Mouse (Mus musculus) granulocyte monocyte progenitor cell, adult 5-6 weeks (primary cell): ENCODE data around the gene Tmem106a. TPM values are rescaled to one million over a fixed set of nuclear protein-coding genes. Genes with fewer than 3 reads are reported as not detected.
"Not testable (repeated sequence)": the region's sequence is repeated elsewhere in the genome, so short reads cannot be mapped to it uniquely, and the experiment has no call there.

Experiments
- ATAC-seq: replicated peaks from 2 replicates; pipeline ENCODE4 v1.8.0; 2016; ENCODE audit warnings: mild to moderate bottlenecking, moderate TSS enrichment, inconsistent platforms; ENCODE audit not compliant: poor library complexity, severe bottlenecking
- total RNA-seq, 2 experiments: library from RNA; stranded (forward) in 1 of 2; stranded (reverse) in 1 of 2; fragments of 200-712, 200-1000 nt in 1 of 2; fragments of >200 nt in 1 of 2; fragmentation: Nextera tagmentation in 1 of 2; gene quantifications; 2 replicates each; pipeline ENCODE4 v1.2.3; 2014 to 2017

Tmem106a gene
- total RNA-seq (2014; fragmentation: Nextera tagmentation): 4.3 and 6.3 TPM in 2 replicates
- total RNA-seq (2017): 0.78 and 1.4 TPM in 2 replicates

DNA sequence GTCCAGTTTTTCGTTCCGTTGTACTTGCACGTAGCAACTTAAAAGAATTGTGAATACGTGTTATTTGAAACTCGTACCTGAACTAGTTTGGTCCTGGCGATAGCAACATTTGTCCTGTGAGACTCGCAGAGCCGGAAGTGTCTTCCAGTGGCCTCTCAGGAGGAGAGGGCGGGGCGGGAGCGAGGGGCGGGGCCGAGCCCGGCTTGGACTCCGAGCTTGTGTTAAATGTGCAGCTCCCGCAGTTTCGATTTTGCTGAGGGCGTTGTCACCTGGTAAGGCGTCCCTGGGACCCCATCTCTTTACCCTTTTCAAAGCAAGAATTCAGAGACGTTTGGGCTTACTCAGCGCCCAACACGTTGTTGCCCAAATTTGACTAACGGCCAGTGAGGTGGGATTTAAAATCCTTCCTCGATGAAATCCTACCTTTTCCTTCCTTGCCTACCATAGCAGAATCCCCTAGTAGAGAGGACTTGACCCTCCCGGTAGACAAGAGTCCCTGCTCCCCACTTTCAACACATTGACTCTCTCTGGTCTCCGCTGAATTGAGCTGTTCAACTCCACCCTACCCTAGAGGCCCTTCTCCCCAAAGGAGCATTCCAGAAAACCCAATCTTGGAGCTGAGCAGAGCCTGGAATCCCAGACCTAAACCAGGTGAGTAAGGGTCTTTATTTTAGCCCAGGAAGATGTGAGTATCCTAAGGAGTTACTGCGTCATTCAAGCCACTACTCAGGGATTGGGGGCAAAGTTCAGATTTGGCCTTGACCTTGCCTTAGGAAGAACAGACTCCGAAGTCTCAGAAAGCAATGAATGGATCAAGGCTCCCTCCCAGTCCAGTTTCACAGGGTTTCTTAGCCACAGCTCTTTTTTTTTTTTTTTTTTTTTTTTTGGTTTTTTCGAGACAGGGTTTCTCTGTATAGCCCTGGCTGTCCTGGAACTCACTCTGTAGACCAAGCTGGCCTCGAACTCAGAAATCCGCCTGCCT lies at the start of gene Tmem106a:
Tmem106a (plus strand) TSS at position 189 of the 982 bp plus-strand sequence.
- ATAC-seq: peak; percentile 62

DNA sequence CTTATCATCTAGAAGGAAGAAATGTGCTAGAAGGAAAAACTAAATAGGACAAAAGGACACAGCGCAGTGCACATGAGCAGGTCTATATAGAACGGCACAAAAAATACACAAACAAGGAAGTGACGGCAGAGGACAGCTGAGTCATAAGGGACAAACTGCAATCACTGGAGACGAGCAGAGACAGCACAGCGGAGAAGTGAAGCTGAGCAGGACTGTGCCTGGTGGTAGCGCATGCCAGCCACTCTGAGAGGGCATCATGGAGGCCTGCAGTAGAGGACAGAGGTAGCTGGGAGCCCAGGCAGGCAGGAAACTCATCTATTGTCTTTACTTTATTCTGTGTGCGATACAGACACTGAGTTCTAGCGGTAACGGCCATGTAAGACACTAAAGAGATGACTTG lies 38.5 kb upstream of the Tmem106a start:
- peak; percentile 48; the same call in 1 of the 2 replicates for ATAC-seq

DNA sequence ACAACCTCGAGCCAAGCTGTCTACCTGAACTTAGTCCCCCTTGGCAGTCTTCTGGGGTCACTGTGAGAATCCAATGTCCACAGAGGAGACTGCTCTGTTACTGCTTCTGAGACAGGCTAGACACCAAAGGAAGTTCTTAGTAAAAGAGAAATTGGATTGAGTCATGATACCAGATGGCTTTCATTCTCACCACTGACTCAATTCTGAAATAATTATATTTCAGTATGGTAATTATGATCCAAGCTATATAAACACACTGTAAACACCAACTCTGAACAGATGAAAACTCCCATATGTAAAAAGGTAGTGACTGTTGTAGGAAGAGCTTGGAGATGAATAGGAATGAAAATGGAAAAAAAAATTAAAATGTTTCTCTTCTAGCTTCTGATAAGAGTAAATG lies 37.9 kb upstream of the Tmem106a start:
- ATAC-seq: no peak

GRCm38 (mm10) chr11:101548526-101548925 lies 33.5 kb upstream of the Tmem106a start:
- no peak for ATAC-seq

DNA sequence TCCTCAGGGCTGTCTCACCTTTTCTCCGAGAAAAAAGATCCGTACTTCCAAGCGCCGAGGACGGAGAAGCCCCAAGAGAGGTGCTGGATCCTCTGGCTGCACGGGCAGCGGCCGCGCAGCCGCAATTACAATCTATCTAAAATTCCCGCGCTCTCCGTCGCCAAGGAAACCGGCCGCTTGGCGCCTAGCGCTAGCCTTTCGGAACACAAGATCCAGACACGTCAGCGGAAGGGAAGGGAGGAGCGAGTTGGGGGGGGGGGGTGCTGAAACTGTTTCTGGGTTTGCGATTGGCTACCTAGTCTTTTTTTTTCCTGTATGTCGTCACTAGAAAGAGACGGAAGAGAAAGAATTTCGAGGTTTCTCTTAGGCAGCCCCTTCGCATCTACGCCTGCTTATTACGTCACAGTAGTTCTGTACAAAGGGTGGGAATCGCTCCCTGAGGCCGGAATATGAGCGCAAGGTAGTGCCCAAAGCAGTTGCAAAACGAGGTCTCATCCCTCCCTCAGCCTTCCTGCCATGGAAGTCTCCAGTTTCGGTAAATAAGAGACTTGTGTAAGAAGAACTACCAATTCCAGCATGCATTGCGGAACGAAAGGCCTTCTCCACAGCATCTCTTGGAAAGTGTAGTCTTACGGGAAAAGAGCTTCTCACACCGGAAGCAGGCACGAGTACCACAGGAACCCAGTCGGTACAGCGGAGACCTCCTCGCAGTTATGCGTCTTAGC lies 30.1 kb upstream of the Tmem106a start, which contains the start of the genes Brca1 and Nbr1:
Brca1 (minus strand) TSS at position 205 of the 725 bp plus-strand sequence.
Nbr1 (plus strand) TSS at position 399 of the 725 bp plus-strand sequence.
- peak; percentile 75 for ATAC-seq

DNA sequence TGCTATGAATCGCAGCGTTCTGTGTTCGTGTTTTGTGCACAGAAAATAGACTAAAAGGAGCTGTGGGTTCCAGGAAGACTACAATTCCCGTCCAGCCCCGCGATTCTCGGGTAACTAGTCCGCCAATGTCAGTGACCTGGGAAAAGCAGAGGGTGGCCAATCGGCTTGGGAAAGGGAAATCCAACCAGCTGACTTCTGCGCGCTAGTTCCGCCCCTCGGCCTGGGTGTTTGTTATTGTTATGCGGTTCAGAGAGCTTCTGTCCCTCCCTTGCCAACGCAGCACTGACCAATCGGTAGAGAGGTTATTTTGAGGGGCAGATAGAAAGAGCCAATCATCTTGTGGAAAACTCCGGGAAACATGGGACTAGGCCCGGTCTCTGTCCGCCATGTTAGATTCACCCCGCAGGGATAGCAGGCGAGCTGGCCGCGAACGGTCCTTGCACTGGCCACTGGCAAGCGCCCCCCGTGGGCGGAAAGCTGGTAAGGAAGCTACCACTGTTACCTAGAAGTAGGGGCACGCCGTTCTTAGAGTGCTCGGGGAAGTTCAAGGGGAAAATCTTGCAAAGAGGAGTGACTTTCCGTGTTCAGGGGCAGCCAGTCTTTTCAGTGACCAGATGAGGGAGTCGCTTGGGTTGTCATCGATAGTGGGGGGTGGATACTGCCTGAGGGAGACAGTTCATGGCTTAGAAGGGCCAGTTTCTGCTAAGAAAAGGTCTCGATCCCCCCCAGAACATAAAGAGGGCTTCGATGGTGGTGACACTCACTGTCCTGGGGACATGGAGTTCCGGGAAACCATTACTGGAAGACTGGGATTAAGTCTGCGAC lies 29.4 kb upstream of the Tmem106a start:
- peak; percentile 82 for ATAC-seq

GRCm38 (mm10) chr11:101553354-101553930 lies 28.6 kb upstream of the Tmem106a start:
- ATAC-seq: no peak

GRCm38 (mm10) chr11:101556541-101556940 lies 25.5 kb upstream of the Tmem106a start:
- ATAC-seq: no peak

DNA sequence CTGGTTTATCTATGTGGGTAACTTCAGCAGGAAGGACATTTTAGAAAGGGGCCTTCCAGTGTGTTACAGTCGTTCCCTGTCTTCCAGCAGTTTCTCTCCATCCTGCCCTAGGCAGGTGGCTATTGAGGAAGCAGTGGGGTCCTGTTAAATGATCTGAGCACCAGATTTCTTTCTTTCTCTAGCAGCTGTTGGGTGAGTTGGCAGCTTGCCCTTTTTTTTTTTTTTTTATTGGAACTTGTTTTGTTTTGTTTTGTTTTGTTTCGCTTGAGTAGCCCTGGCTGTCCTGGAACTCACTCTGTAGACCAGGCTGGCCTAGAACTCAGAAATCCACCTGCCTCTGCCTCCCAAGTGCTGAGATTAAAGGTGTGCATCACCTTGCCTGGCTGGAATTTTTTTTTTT lies 25.1 kb upstream of the Tmem106a start:
- ATAC-seq: no peak

GRCm38 (mm10) chr11:101562391-101562790 lies 19.7 kb upstream of the Tmem106a start:
- peak; percentile 85 for ATAC-seq

DNA sequence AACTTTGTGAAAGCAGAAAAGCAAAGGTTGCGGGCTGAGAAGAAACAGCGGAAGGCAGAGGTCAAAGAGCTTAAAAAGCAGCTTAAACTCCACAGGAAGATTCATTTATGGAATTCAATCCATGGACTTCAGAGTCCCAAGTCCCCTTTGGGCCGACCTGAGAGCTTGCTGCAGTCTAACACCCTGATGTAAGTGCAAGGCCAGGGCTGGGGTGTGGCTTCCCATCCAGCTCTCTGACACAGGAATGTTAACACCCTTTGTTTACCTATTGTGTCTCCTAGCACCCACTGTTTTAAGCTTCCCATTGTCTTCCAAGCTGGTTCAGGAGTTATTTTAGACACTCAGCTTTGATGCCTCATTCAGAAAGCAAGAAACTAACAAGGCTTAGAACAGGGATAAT lies 13.6 kb upstream of the Tmem106a start:
- no peak for ATAC-seq

GRCm38 (mm10) chr11:101576116-101576515 lies 5.9 kb upstream of the Tmem106a start:
- no peak for ATAC-seq

- peak; percentile 62; the same call in 1 of the 2 replicates for ATAC-seq
These were observed 819 bp upstream of the Tmem106a start for GRCm38 (mm10) chr11:101581081-101581764.

- no peak for ATAC-seq
These were observed 1.2 kb downstream of the Tmem106a start for GRCm38 (mm10) chr11:101583205-101583604.

GRCm38 (mm10) chr11:101585031-101585430 lies 3.0 kb downstream of the Tmem106a start:
- ATAC-seq: not testable (repeated sequence)

- no peak for ATAC-seq
These were observed 3.8 kb downstream of the Tmem106a start for GRCm38 (mm10) chr11:101585805-101586204.

DNA sequence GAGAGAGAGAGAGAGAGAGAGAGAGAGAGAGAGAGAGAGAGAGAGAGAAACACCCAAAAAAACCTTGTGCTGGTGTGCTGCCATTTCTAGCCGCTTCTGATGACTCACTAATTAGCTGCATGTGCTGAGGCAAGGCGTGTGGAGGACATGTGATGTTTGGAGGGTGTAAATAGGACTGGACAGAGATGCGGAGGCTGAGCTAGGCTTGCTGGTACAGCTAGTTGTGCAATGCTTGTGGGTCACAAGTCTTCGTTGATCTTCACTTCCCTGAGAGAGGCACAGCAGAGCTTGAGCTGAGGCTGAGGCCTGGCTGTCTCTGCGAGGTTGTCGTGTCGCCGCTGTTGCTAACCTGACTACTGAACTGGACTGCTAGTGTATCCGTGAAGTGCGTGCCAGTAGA lies 5.6 kb downstream of the Tmem106a start:
- peak; percentile 76 for ATAC-seq

GRCm38 (mm10) chr11:101588868-101589267 lies 6.8 kb downstream of the Tmem106a start:
- ATAC-seq: no peak

GRCm38 (mm10) chr11:101589444-101589843 lies 7.4 kb downstream of the Tmem106a start:
- ATAC-seq: peak; percentile 80
